ENCODE assay signal across 35 mouse cellular contexts in genomic region chr12:116293185-116293584, GRCm38 (mm10). TPM values are rescaled to one million over a fixed set of nuclear protein-coding genes. Genes with fewer than 3 reads are reported as not detected.
DNase-seq lines count a peak whose midpoint lies in the region; ATAC-seq lines count a peak whose summit lies in the region.
"Had no signal": no experiment of that assay in that cellular context is flagged by ENCODE, and none has a peak within 500 bp of the region (broad histone marks: within the 10 kb centered on the region; RNA-seq: fewer than 3 reads in every experiment).

No protein-coding gene starts in this region.

- H3K9ac ChIP-seq in midbrain, embryonic 16.5 days (ENCODE audit: low read depth, low read length), result no peak overlapping the region
- H3K9ac ChIP-seq: embryonic facial prominence, embryonic 13.5 days; hindbrain, embryonic 13.5 days; liver, embryonic 13.5 days had no signal

- no peaks in the 10 kb centered on the region for H3K36me3 ChIP-seq in midbrain, embryonic 16.5 days (ENCODE audit: control insufficient read depth, insufficient read depth, low read length)
- H3K36me3 ChIP-seq: embryonic facial prominence, embryonic 13.5 days; forebrain, embryonic 10.5 days; hindbrain, embryonic 13.5 days; liver, embryonic 13.5 days had no signal

- WGBS in midbrain, embryonic 16.5 days, result 87% methylated on average over 2 of the region's 2 CpGs

- no peak overlapping the region for H3K27ac ChIP-seq in midbrain, embryonic 16.5 days (ENCODE audit: low read length)
- H3K27ac ChIP-seq: embryonic facial prominence, embryonic 13.5 days; forebrain, embryonic 10.5 days; hindbrain, embryonic 13.5 days; liver, embryonic 13.5 days; macrophage had no signal

- no peaks in the 10 kb centered on the region for H3K4me1 ChIP-seq in midbrain, embryonic 16.5 days (ENCODE audit: control insufficient read depth, insufficient read depth, low read length)
- H3K4me1 ChIP-seq: embryonic facial prominence, embryonic 13.5 days; forebrain, embryonic 10.5 days; hindbrain, embryonic 13.5 days had no signal

- DNase-seq in 416B (ENCODE audit: low read depth), result peak; percentile 56
- DNase-seq in CD4-positive, CD25-positive, alpha-beta regulatory T cell, adult 2 months (ENCODE audit: low read depth, low spot score), result peak; percentile 24
- no peak for DNase-seq in cerebellum, adult 11 months
- DNase-seq in kidney, postnatal 25 days, result no peak
- DNase-seq: adrenal gland, adult 8-10 months; cerebellum, adult 9-10 months; gastrocnemius, postnatal 10 days; heart, postnatal 4 days; kidney, postnatal 14 days; liver, embryonic 13.5 days; lung, adult 2 months; lung, postnatal 10 days; thymus, adult 2 months; thymus, postnatal 4 days had no signal

- H3K27me3 ChIP-seq in midbrain, embryonic 16.5 days (ENCODE audit: control insufficient read depth, insufficient read depth, low read depth, low read length), result no peaks in the 10 kb centered on the region
- H3K27me3 ChIP-seq: embryonic facial prominence, embryonic 13.5 days; hindbrain, embryonic 13.5 days; liver, embryonic 13.5 days had no signal

- peak; percentile 52 for ATAC-seq in activated CD4-positive, CD25-positive, alpha-beta regulatory T cell, adult 4 months
- ATAC-seq in megakaryocyte progenitor cell, adult 5-6 weeks (replicated peaks; ENCODE audit: poor library complexity), result peak; percentile 72
- ATAC-seq in midbrain, embryonic 16.5 days, result no peak
- ATAC-seq: forebrain, embryonic 16.5 days; intestine, postnatal 0 days had no signal

- no peak overlapping the region for H3K4me3 ChIP-seq in midbrain, embryonic 16.5 days (ENCODE audit: low read depth, low read length)
- H3K4me3 ChIP-seq: embryonic facial prominence, embryonic 13.5 days; forebrain, embryonic 10.5 days; hindbrain, embryonic 13.5 days; liver, embryonic 13.5 days had no signal

- no peak overlapping the region for H3K4me2 ChIP-seq in midbrain, embryonic 16.5 days (ENCODE audit: low read length)
- H3K4me2 ChIP-seq: embryonic facial prominence, embryonic 13.5 days; heart, embryonic 11.5 days; hindbrain, embryonic 13.5 days; liver, embryonic 13.5 days; midbrain, embryonic 11.5 days had no signal

- H3K9me3 ChIP-seq in midbrain, embryonic 16.5 days (replicated peaks; ENCODE audit: control insufficient read depth, low read length, poor library complexity, severe bottlenecking), result no peaks in the 10 kb centered on the region
- H3K9me3 ChIP-seq: embryonic facial prominence, embryonic 13.5 days; forebrain, embryonic 10.5 days; hindbrain, embryonic 13.5 days; liver, embryonic 13.5 days had no signal

RNA-seq across cellular contexts. Expression of gene Esyt2, which starts 12.2 kb away (rescaled TPM):
- 10 to 100 TPM; 43.2 to 55.5 TPM for polyA plus RNA-seq in activated CD4-positive, CD25-positive, alpha-beta regulatory T cell, adult 4 months (2017; shearing (Covaris generic))
- total RNA-seq in megakaryocyte progenitor cell, adult 5-6 weeks (2015), result 37.6 and 41.7 TPM in 2 replicates
- 31.6 and 47.6 TPM in 2 replicates for total RNA-seq in megakaryocyte progenitor cell, adult 5-6 weeks (2017)
- 12.0 and 12.1 TPM in 2 replicates for polyA plus RNA-seq in midbrain, embryonic 16.5 days (2015; fragmentation: Nextera tagmentation; extraction: Ambion mirVana)

RNA-seq across cellular contexts. Expression of gene Gm11027, which starts 18.0 kb away (rescaled TPM):
- polyA plus RNA-seq in activated CD4-positive, CD25-positive, alpha-beta regulatory T cell, adult 4 months (2017; shearing (Covaris generic)), result not detected
- total RNA-seq in megakaryocyte progenitor cell, adult 5-6 weeks (2015), result not detected in 2 replicates
- not detected in 2 replicates for total RNA-seq in megakaryocyte progenitor cell, adult 5-6 weeks (2017)
- polyA plus RNA-seq in midbrain, embryonic 16.5 days (2015; fragmentation: Nextera tagmentation; extraction: Ambion mirVana), result not detected in 2 replicates
- total RNA-seq: adrenal gland, adult 8-10 months; adrenal gland, postnatal 4 days; gastrocnemius, postnatal 10 days; heart, postnatal 4 days; layer of hippocampus, adult 8-10 months; left cerebral cortex, postnatal 25 days; midbrain, postnatal 0 days had no signal
- polyA plus RNA-seq: C2C12; embryonic facial prominence, embryonic 13.5 days; forebrain, embryonic 10.5 days; forebrain, embryonic 16.5 days; gonadal fat pad, adult 2 months; heart, embryonic 11.5 days; heart, postnatal 0 days; hindbrain, embryonic 13.5 days; intestine, postnatal 0 days; kidney, embryonic 14.5 days; limb, embryonic 14.5 days; liver, embryonic 13.5 days; lung, adult 2 months; macrophage; midbrain, embryonic 11.5 days; midbrain, postnatal 0 days; neural tube, embryonic 14.5 days; thymus, adult 2 months had no signal

RNA-seq across cellular contexts. Expression of gene Wdr60, which starts 30.4 kb away (rescaled TPM):
- under 1 TPM; 0.38 to 0.75 TPM for polyA plus RNA-seq in activated CD4-positive, CD25-positive, alpha-beta regulatory T cell, adult 4 months (2017; shearing (Covaris generic))
- total RNA-seq in megakaryocyte progenitor cell, adult 5-6 weeks (2015), result 3.3 and 16.3 TPM in 2 replicates
- total RNA-seq in megakaryocyte progenitor cell, adult 5-6 weeks (2017), result 5.1 and 8.4 TPM in 2 replicates
- polyA plus RNA-seq in midbrain, embryonic 16.5 days (2015; fragmentation: Nextera tagmentation; extraction: Ambion mirVana), result 20.8 and 21.1 TPM in 2 replicates

Comparison
In these comparisons a context has a peak if more than half of its experiments do, and no peak if none do; other contexts are left out.
1. DNase-seq: peak in 416B (single experiment) and CD4-positive, CD25-positive, alpha-beta regulatory T cell, adult 2 months (single experiment); none in cerebellum, adult 11 months (single experiment) and kidney, postnatal 25 days (0 of 2).
2. RNA of gene Wdr60, which starts 30.4 kb away (polyA plus RNA-seq): 20.8 to 21.1 TPM in midbrain, embryonic 16.5 days; 0.38 to 0.75 TPM in activated CD4-positive, CD25-positive, alpha-beta regulatory T cell, adult 4 months; every median in the first group is over 10 times any median in the second.